Mouse (Mus musculus) liver, embryonic 12.5 days (tissue): ENCODE measurements around the gene Olfr1310. TPM values are rescaled to one million over a fixed set of nuclear protein-coding genes. Genes with fewer than 3 reads are reported as not detected.
"Not testable (repeated sequence)": the region's sequence is repeated elsewhere in the genome, so short reads cannot be mapped to it uniquely, and the experiment has no call there.

Source experiments
- ATAC-seq: fragments of 200-750 bp; cut with Nextera tagmentation; 2 replicates; pipeline ENCODE4 v1.8.0; 2017; ENCODE audit warnings: moderate number of reproducible peaks, mild to moderate bottlenecking, moderate library complexity
- H3K27ac ChIP-seq: fragments of 300-500 bp; sonication (generic); 2 replicates; pipeline ENCODE4 v1.5.1; 2016; ENCODE audit warnings: mild to moderate bottlenecking
- H3K27me3 ChIP-seq: fragments of 300-500 bp; sonication (generic); replicated peaks from 2 replicates; pipeline ENCODE4 v1.6.1; 2016; ENCODE audit warnings: mild to moderate bottlenecking, moderate library complexity
- H3K36me3 ChIP-seq: fragments of 300-500 bp; sonication (generic); 2 replicates; pipeline ENCODE4 v1.6.1; 2016; ENCODE audit warnings: mild to moderate bottlenecking, moderate library complexity
- H3K4me1 ChIP-seq: fragments of 300-500 bp; sonication (generic); 2 replicates; pipeline ENCODE4 v1.6.1; 2016
- H3K4me2 ChIP-seq: fragments of 300-500 bp; sonication (generic); 2 replicates; pipeline ENCODE4 v1.6.1; 2016; ENCODE audit warnings: mild to moderate bottlenecking, moderate library complexity
- H3K4me3 ChIP-seq: fragments of 300-500 bp; sonication (generic); 2 replicates; pipeline ENCODE4 v1.5.1; 2016; ENCODE audit warnings: mild to moderate bottlenecking, moderate library complexity
- H3K9ac ChIP-seq: fragments of 300-500 bp; sonication (generic); 2 replicates; pipeline ENCODE4 v1.6.1; 2016; ENCODE audit warnings: mild to moderate bottlenecking, moderate library complexity
- H3K9me3 ChIP-seq: fragments of 300-500 bp; sonication (generic); replicated peaks from 2 replicates; pipeline ENCODE4 v1.6.1; 2016; ENCODE audit warnings: mild to moderate bottlenecking, moderate library complexity
- WGBS: fragments of 180-500 bp; shearing (Covaris S2); methylation state at CpG from one replicate; pipeline ENCODE4 v1.1.7; 2016; ENCODE audit not compliant: insufficient replicate concordance; 5-methylcytosine and 5-hydroxymethylcytosine counted together
- polyA plus RNA-seq: library from polyadenylated mRNA; unstranded; fragments of >200 nt; fragmentation: Nextera tagmentation; extraction: Ambion mirVana; gene quantifications from 2 replicates; pipeline ENCODE4 v1.2.1, GENCODE M21; 2016

Olfr1310 gene
- polyA plus RNA-seq: not detected in 2 replicates

DNA sequence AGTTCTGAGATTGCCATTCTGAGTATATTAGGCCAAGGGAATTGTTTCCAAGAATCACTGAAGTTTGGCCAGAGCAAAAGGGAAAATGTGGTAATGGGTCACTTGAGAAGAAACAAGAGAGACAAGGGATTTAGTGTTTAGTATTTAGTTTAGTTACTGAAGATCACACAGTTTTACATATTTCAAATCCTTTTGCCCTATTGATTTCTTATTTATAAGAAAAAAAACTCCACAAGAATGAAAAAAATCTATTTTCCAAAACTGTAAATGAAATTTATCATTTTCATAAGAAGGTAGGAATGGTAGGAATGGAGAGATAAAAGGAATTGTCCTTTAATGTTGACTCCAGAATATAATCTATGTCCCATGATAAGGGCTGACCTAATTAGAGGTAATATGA lies at the start of gene Olfr1310:
Gene Olfr1310, minus strand, starts transcription at position 101 of the 400 bp plus-strand sequence.
- H3K4me1 ChIP-seq: no peaks in the 10 kb centered on the region
- no peak within 1 kb of the TSS for H3K4me2 ChIP-seq
- ATAC-seq: no peak
- no peaks in the 10 kb centered on the region for H3K9me3 ChIP-seq
- H3K27ac ChIP-seq: no peak within 1 kb of the TSS
- H3K9ac ChIP-seq: no peak within 1 kb of the TSS
- H3K36me3 ChIP-seq: no peaks in the 10 kb centered on the region
- no peaks in the 10 kb centered on the region for H3K27me3 ChIP-seq
- H3K4me3 ChIP-seq: no peak within 1 kb of the TSS

- Histone ChIP-seq H3K9me3 (no peaks in the 10 kb centered on the region), H3K27me3 (no peaks in the 10 kb centered on the region), H3K27ac (no peak within 1 kb of the TSS), H3K4me1 (no peaks in the 10 kb centered on the region), H3K36me3 (no peaks in the 10 kb centered on the region), H3K4me2 (no peak within 1 kb of the TSS), H3K9ac (no peak within 1 kb of the TSS), H3K4me3 (no peak within 1 kb of the TSS)
- WGBS: 19% methylated on average over 1 of the region's 1 CpGs
- ATAC-seq: no peak
These were observed 37.6 kb upstream of the Olfr1310 start, which contains the start of gene Olfr1312 for GRCm38 (mm10) chr2:112050138-112050537. TSS of gene Olfr1312 (minus strand) at chr2:112050238.

- WGBS: 34% methylated on average over 6 of the region's 6 CpGs
- not testable (repeated sequence) for ATAC-seq, H3K27me3 ChIP-seq, H3K4me3 ChIP-seq, H3K9me3 ChIP-seq, H3K9ac ChIP-seq, H3K27ac ChIP-seq, H3K4me1 ChIP-seq, H3K4me2 ChIP-seq, H3K36me3 ChIP-seq
These were observed 14.5 kb upstream of the Olfr1310 start for GRCm38 (mm10) chr2:112026971-112027370.

- H3K4me1 ChIP-seq: no peaks in the 10 kb centered on the region
- no peak within 1 kb of the TSS for H3K4me3 ChIP-seq
- WGBS: 74% methylated on average over 2 of the region's 2 CpGs
- no peak within 1 kb of the TSS for H3K4me2 ChIP-seq
- H3K9me3 ChIP-seq: no peaks in the 10 kb centered on the region
- H3K27me3 ChIP-seq: no peaks in the 10 kb centered on the region
- no peaks in the 10 kb centered on the region for H3K36me3 ChIP-seq
- H3K9ac ChIP-seq: no peak within 1 kb of the TSS
- no peak for ATAC-seq
- no peak within 1 kb of the TSS for H3K27ac ChIP-seq
These were observed 11.8 kb upstream of the Olfr1310 start, which contains the start of gene Olfr1311 for GRCm38 (mm10) chr2:112024312-112024711. TSS of gene Olfr1311 (minus strand) at chr2:112024412.

GRCm38 (mm10) chr2:112014900-112015299 lies 2.4 kb upstream of the Olfr1310 start:
- Histone ChIP-seq H3K4me3 (no peak overlapping the region), H3K4me1 (no peaks in the 10 kb centered on the region), H3K27me3 (no peaks in the 10 kb centered on the region), H3K9me3 (no peaks in the 10 kb centered on the region), H3K4me2 (no peak overlapping the region), H3K36me3 (no peaks in the 10 kb centered on the region), H3K9ac (no peak overlapping the region), H3K27ac (no peak overlapping the region)
- no peak for ATAC-seq
- 53% methylated on average over 3 of the region's 3 CpGs for WGBS

- Histone ChIP-seq H3K9ac (no peak within 1 kb of the TSS), H3K27me3 (no peaks in the 10 kb centered on the region), H3K4me1 (no peaks in the 10 kb centered on the region), H3K9me3 (no peaks in the 10 kb centered on the region), H3K4me3 (no peak within 1 kb of the TSS), H3K27ac (no peak within 1 kb of the TSS), H3K36me3 (no peaks in the 10 kb centered on the region), H3K4me2 (no peak within 1 kb of the TSS)
- no peak for ATAC-seq
- WGBS: 24% methylated on average over 1 of the region's 1 CpGs
These were observed 22.3 kb downstream of the Olfr1310 start, which contains the start of gene Olfr1309 for GRCm38 (mm10) chr2:111990181-111990580. TSS of gene Olfr1309 (minus strand) at chr2:111990281.

DNA sequence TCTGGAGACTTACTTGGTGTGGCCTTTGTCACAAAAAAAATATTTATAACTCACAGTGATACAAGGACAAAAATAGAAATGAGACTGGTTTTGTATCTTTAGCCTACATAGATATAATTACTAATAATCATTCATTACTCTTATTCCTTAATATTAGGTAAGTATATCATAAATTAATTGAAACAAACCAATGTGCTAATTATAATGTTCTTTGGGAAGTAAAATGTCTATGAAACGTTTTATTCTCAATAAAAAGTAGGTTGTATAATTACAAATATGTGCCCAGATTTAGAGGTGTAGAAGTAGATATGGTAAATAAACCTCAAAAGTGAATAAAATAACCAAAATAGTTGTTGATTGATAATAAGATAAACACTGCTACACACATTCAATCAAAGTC lies 47.7 kb downstream of the Olfr1310 start, which contains the start of gene Olfr1308:
Gene Olfr1308, minus strand, starts transcription at position 101 of the 400 bp plus-strand sequence.
- Histone ChIP-seq H3K9ac (no peak within 1 kb of the TSS), H3K4me2 (no peak within 1 kb of the TSS), H3K4me1 (no peaks in the 10 kb centered on the region), H3K27ac (no peak within 1 kb of the TSS), H3K4me3 (no peak within 1 kb of the TSS), H3K27me3 (no peaks in the 10 kb centered on the region), H3K36me3 (no peaks in the 10 kb centered on the region), H3K9me3 (no peaks in the 10 kb centered on the region)
- WGBS: 25% methylated on average over 1 of the region's 1 CpGs
- no peak for ATAC-seq

Other genes with a start within 250 kb of the Olfr1310 start
- not detected in 2 replicates for gene Olfr1302, start 235.3 kb downstream of the Olfr1310 start, polyA plus RNA-seq
- gene Olfr1303, start 192.4 kb downstream of the Olfr1310 start, polyA plus RNA-seq: not detected in 2 replicates
- gene Olfr1305, start 135.6 kb downstream of the Olfr1310 start, polyA plus RNA-seq: not detected in 2 replicates
- not detected in 2 replicates for gene Olfr1306, start 96.4 kb downstream of the Olfr1310 start, polyA plus RNA-seq
- not detected in 2 replicates for gene Olfr1307, start 63.3 kb downstream of the Olfr1310 start, polyA plus RNA-seq
- not detected in 2 replicates for gene Olfr1308, start 47.8 kb downstream of the Olfr1310 start, polyA plus RNA-seq
- gene Olfr1309, start 22.4 kb downstream of the Olfr1310 start, polyA plus RNA-seq: not detected in 2 replicates
- not detected in 2 replicates for gene Olfr1311, start 11.7 kb upstream of the Olfr1310 start, polyA plus RNA-seq
- gene Olfr1312, start 37.5 kb upstream of the Olfr1310 start, polyA plus RNA-seq: not detected in 2 replicates
- not detected in 2 replicates for gene Olfr1313, start 65.1 kb upstream of the Olfr1310 start, polyA plus RNA-seq
- not detected in 2 replicates for gene Olfr1314, start 84.1 kb upstream of the Olfr1310 start, polyA plus RNA-seq
- not detected in 2 replicates for gene Olfr1315-ps1, start 102.7 kb upstream of the Olfr1310 start, polyA plus RNA-seq
- gene Olfr1316, start 122.3 kb upstream of the Olfr1310 start, polyA plus RNA-seq: not detected in 2 replicates
- not detected in 2 replicates for gene Olfr1317, start 127.6 kb upstream of the Olfr1310 start, polyA plus RNA-seq
- gene Olfr1318, start 141.5 kb upstream of the Olfr1310 start, polyA plus RNA-seq: not detected in 2 replicates
- gene Lpcat4, start 226.8 kb upstream of the Olfr1310 start, polyA plus RNA-seq: 5.9 TPM in 2 replicates
- not detected in 2 replicates for gene Nutm1, start 246.6 kb upstream of the Olfr1310 start, polyA plus RNA-seq
- gene Nop10, start 249.2 kb upstream of the Olfr1310 start, polyA plus RNA-seq: 211 and 213 TPM in 2 replicates